Mouse (Mus musculus) liver, embryonic 14.5 days (tissue): ENCODE measurements around the gene Tnfrsf1b. TPM values are rescaled to one million over a fixed set of nuclear protein-coding genes. Genes with fewer than 3 reads are reported as not detected.

Source experiments
- ATAC-seq: fragments of 200-750 bp; cut with Nextera tagmentation; 2 replicates; pipeline ENCODE4 v1.8.0; 2017; ENCODE audit warnings: moderate number of reproducible peaks, mild to moderate bottlenecking, moderate library complexity; ENCODE audit not compliant: insufficient read depth
- DNase-seq, 3 experiments: peaks; one replicate each; pipeline ENCODE4 v3.0.0-alpha.2; 2012 to 2013; ENCODE audit warnings: low read depth in 3 of 3, low spot score in 3 of 3
- H3K27ac ChIP-seq: fragments of 300-500 bp; sonication (generic); 2 replicates; pipeline ENCODE4 v1.5.1; 2014; ENCODE audit warnings: moderate library complexity, mild to moderate bottlenecking, control low read depth, inconsistent platforms
- H3K27me3 ChIP-seq: fragments of 300-500 bp; sonication (generic); 2 replicates; pipeline ENCODE4 v1.6.1; 2014; ENCODE audit warnings: mild to moderate bottlenecking, low read length, moderate library complexity; ENCODE audit not compliant: control insufficient read depth, insufficient read depth
- H3K36me3 ChIP-seq: fragments of 300-500 bp; sonication (generic); replicated peaks from 2 replicates; pipeline ENCODE4 v1.6.1; 2014; ENCODE audit warnings: low read depth; ENCODE audit not compliant: control insufficient read depth, insufficient read depth
- H3K4me1 ChIP-seq, 2 experiments: fragments of 200-500 bp in 1 of 2; fragments of 300-500 bp in 1 of 2; sonication (generic) in 1 of 2; replicated peaks; 2 replicates each; pipeline ENCODE4 v1.6.1; 2012 to 2014; ENCODE audit warnings: antibody characterized with exemption in 1 of 2, inconsistent platforms in 1 of 2, low read length in 1 of 2; ENCODE audit not compliant: control insufficient read depth in 2 of 2, insufficient read depth in 2 of 2
- H3K4me2 ChIP-seq: fragments of 300-500 bp; sonication (generic); 2 replicates; pipeline ENCODE4 v1.6.1; 2014; ENCODE audit warnings: low read depth, mild to moderate bottlenecking, control low read depth, moderate library complexity
- H3K4me3 ChIP-seq, 2 experiments: fragments of 200-500 bp in 1 of 2; fragments of 300-500 bp in 1 of 2; sonication (generic) in 1 of 2; 2 replicates each; pipeline ENCODE4 v1.5.1; 2012 to 2014; ENCODE audit warnings: low read depth in 2 of 2, low read length in 2 of 2, mild to moderate bottlenecking in 2 of 2, control low read depth in 1 of 2, inconsistent platforms in 1 of 2, moderate library complexity in 1 of 2; ENCODE audit not compliant: insufficient read depth in 1 of 2
- H3K9ac ChIP-seq: fragments of 300-500 bp; sonication (generic); replicated peaks from 2 replicates; pipeline ENCODE4 v1.6.1; 2014; ENCODE audit warnings: mild to moderate bottlenecking, control low read depth, moderate library complexity
- H3K9me3 ChIP-seq: fragments of 300-500 bp; sonication (generic); 2 replicates; pipeline ENCODE4 v1.6.1; 2016; ENCODE audit warnings: low read length, mixed read lengths; ENCODE audit not compliant: control insufficient read depth
- CTCF ChIP-seq: IDR thresholded peaks from 2 replicates; pipeline ENCODE4 v1.5.1; 2016; ENCODE audit warnings: antibody characterized with exemption, low read depth, control low read depth
- EP300 ChIP-seq: IDR thresholded peaks from 2 replicates; pipeline ENCODE4 v1.6.1; 2016; ENCODE audit warnings: antibody characterized with exemption, low read depth
- WGBS: fragments of 180-500 bp; shearing (Covaris S2); extraction: QIAGEN DNeasy Blood & Tissue Kit; methylation state at CpG from one replicate; pipeline ENCODE4 v1.1.7; 2014; ENCODE audit not compliant: insufficient replicate concordance; 5-methylcytosine and 5-hydroxymethylcytosine counted together
- polyA plus RNA-seq, 2 experiments: library from polyadenylated mRNA; depleted of rRNA in 1 of 2; stranded (reverse) in 1 of 2; unstranded in 1 of 2; fragments of >200 nt; fragmentation: Nextera tagmentation in 1 of 2; extraction: Ambion mirVana in 1 of 2; gene quantifications; 2 replicates each; pipeline versions ENCODE4 v1.2.1 to v1.2.3; 2012 to 2014

Gene Tnfrsf1b
- polyA plus RNA-seq, 2 experiments: 3.2 to 4.7 TPM

DNA sequence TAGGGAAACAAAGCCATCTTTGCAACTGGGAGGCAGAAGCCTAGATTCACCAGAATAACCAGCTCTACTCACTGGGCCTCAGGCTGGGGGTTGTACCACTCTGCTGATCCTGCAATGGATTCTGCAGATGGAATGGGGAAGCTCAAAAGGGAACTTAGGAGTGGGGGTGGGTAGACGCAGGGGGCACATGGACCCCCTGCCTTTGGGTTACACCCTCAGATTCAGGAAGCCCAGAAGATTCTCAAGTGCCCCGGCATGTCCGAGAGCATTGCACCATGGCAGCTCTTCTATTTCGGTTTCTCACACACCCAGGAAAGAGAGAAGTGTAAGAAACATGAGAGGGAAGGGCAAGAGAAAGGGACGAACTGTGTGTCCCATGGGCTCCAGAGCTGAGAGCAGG lies 23.5 kb upstream of the Tnfrsf1b start:
- no peak overlapping the region for H3K9ac ChIP-seq
- H3K27me3 ChIP-seq: no peaks in the 10 kb centered on the region
- 39% methylated on average over 5 of the region's 5 CpGs for WGBS
- H3K27ac ChIP-seq: no peak overlapping the region
- no peaks in the 10 kb centered on the region for H3K36me3 ChIP-seq
- TF ChIP-seq EP300 (no peak), CTCF (no peak)
- DNase-seq (no peak), ATAC-seq (0 out of 2 replicates have a peak, but pooled peaks have one; percentile 17)
- no peak overlapping the region for H3K4me3 ChIP-seq
- H3K4me1 ChIP-seq: no peaks in the 10 kb centered on the region
- H3K4me2 ChIP-seq: no peak overlapping the region
- H3K9me3 ChIP-seq: no peaks in the 10 kb centered on the region

DNA sequence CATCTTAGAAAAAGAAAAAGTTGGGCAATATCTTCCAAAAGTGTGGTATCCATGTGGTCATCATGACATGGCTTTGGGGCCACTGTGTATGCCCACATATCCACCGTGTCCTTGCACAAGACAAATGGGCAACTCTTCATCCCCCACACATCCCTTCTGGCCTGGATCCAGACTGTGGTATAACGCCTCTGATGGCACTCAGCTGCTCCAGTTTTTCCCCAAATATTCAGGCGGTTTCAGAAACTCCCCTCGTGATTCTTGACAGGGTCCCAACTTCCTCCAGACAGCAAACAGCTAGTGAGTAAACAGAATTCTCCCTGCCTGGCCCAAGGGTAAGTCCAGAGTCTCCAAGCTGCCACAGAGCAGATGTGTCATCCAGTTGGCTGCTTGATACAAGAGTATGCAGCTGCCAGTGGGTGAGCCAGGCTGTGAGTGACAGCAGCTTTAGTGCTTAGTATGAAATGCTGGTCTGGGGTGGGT lies 21.0 kb upstream of the Tnfrsf1b start:
- no peak for TF ChIP-seq EP300
- TF ChIP-seq CTCF: no peak
- Histone ChIP-seq H3K4me1 (no peaks in the 10 kb centered on the region), H3K4me2 (no peak overlapping the region), H3K9me3 (no peaks in the 10 kb centered on the region), H3K27ac (no peak overlapping the region), H3K9ac (no peak overlapping the region), H3K4me3 (no peak overlapping the region), H3K27me3 (no peaks in the 10 kb centered on the region), H3K36me3 (no peaks in the 10 kb centered on the region)
- DNase-seq (no peak), ATAC-seq (no peak)
- 39% methylated on average over 4 of the region's 4 CpGs for WGBS

DNA sequence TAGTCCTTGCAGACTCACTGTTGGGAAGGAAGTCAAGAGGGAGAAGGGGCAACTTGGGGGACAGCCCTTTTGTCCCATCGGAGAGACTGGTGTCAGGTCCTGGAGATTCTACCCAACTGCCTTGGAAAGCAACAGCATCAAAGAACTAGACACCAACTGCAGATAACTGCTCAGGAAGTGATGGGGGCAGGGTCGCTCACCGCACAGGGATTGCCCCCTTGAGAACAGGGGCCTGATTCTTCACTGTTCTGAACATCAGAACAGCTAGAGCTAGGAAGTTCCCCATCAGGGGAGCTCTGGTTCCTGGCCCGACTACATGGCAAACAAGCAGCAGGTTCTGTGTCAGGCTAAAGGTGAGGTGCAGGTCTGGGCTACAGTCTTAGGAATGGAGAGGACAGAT lies 19.8 kb upstream of the Tnfrsf1b start:
- 36% methylated on average over 4 of the region's 4 CpGs for WGBS
- ATAC-seq: no peak
- Histone ChIP-seq H3K4me3 (no peak overlapping the region), H3K9ac (no peak overlapping the region), H3K27me3 (no peaks in the 10 kb centered on the region), H3K4me2 (no peak overlapping the region), H3K27ac (no peak overlapping the region), H3K9me3 (no peaks in the 10 kb centered on the region), H3K4me1 (no peaks in the 10 kb centered on the region), H3K36me3 (no peaks in the 10 kb centered on the region)
- DNase-seq: no peak
- TF ChIP-seq EP300: no peak
- TF ChIP-seq CTCF: no peak

DNA sequence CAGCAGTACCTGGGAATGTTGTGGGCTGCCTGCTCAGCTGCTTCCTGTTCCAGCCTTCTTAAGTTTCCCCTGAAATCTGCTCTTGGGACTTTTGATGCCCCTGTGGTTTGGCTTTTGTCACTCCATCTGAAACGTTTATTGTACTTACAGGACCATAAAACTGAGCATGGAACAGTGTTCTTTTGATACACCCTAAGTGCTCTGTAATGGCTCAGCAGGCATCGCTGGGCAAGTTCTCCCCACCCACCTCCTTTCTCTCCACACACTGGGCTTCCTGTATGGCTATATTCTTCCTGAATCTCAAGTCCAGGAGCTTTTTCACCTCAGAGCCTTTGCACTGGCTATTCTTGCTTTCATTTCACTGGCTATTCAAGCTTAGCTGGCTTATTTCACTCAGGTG lies 18.1 kb upstream of the Tnfrsf1b start:
- Histone ChIP-seq H3K4me3 (no peak overlapping the region), H3K27ac (no peak overlapping the region), H3K9ac (no peak overlapping the region), H3K4me1 (no peaks in the 10 kb centered on the region), H3K4me2 (no peak overlapping the region), H3K36me3 (no peaks in the 10 kb centered on the region), H3K27me3 (no peaks in the 10 kb centered on the region), H3K9me3 (no peaks in the 10 kb centered on the region)
- TF ChIP-seq CTCF (no peak), EP300 (no peak)
- no peak for ATAC-seq
- DNase-seq: no peak
- 6% methylated on average over 2 of the region's 2 CpGs for WGBS

DNA sequence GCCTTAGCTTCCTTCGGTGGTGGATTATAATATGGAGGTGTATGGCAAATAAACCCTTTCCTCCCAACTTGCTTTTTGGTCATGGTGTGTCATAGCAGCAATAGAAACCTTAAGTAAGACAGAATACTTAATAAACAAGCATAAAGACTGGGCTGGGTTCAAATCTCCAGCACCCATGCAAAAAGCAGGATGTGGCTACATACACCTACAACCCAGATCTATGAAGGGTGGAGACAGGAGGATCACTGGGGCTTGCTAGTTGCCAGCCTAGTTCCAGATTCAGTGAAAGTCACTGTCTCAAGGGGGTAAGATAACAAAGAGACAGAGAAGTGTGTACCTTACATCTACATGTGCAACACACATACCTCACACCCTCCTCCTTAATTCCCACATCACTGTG lies 16.9 kb upstream of the Tnfrsf1b start:
- Histone ChIP-seq H3K4me2 (no peak overlapping the region), H3K27ac (no peak overlapping the region), H3K4me1 (no peaks in the 10 kb centered on the region), H3K9ac (no peak overlapping the region), H3K27me3 (no peaks in the 10 kb centered on the region), H3K36me3 (no peaks in the 10 kb centered on the region), H3K4me3 (no peak overlapping the region), H3K9me3 (no peaks in the 10 kb centered on the region)
- no peak for ATAC-seq
- DNase-seq: no peak
- TF ChIP-seq CTCF: no peak
- no peak for TF ChIP-seq EP300
- WGBS: 70% methylated on average over 1 of the region's 1 CpGs
